Mouse (Mus musculus) cerebellum, adult 9-11 months (tissue): ENCODE results near the gene Otub1.

Source experiments
- DNase-seq: peaks from one replicate; pipeline ENCODE4 v3.0.0; 2022

The Otub1 gene

DNA sequence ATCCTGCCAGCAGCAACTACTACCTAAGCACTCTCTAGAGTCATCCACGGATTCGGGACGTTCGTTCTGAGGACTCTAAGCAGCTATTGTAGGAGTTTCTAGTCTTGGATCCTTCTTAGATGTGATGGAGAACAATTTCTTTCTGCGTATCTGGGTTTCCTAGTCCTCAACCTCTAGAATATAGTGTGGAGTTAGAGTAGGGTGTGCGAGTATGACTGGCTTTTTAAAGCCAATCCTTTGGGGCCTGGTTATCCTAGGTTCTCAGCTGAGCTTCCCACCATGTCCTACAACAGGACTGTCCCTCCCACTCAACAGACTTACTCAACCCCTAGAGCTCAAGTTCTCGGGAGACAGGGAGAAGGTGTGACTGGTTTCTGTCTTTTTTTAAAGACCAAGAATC, 790 bp downstream of the Otub1 start:
- DNase-seq, result no peak

DNA sequence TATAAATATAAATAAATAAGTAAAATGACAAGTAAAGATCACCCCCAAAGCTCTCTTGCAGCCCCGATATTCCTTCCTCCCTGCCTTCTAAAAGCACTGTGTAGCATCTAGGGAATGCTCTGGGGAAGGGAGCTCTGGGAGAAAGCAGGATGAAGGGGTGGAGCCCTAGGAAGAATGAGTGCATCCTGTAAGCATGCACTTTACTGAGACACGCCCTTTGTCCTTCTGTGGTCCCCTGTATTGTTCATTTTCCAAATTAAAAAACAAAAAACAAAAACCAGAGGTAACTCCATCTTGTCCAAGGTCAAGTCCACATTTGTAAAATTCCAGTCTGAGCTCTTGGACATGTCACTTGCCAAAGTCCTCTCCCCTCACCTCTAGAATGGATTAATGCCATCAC, 1.2 kb downstream of the Otub1 start:
- no peak for DNase-seq

DNA sequence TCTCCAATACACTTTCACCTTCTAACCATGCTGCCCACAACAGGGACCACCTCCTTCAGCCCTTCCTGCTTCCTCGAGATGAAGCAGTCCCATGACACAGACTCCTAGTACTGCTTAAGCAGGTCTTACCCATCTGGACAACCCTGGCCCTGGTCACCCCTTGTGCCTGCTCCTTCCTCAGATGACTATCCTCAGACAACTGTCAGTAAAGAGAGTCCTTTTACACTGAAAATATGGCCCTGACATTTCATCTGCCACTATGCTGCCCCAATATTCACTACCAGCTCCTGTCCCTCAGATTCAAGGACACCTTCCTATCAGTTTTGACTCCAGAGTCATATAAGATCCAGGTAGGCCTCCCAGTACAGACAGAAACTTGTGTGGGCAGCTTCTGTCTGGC, 5.7 kb downstream of the Otub1 start:
- no peak for DNase-seq

DNA sequence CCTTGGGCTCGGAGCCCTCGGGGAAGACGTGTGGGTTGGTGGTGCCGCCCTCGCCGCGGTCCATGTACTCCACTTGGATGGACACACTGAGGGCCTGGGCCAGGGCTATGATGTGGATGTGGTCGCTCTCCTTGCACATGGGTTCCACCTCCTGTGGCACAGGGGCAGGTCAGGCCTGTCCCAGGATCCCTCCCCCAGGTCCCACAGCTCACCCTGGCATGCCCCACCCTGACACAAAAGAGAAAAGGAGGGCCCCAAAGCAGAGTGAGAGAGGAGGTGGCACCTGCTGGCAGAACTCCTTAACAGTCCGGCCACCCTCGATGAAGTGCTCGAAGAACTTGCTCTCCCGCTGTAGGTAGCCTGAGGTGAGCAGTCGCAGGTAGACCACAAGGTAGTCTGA, 7.0 kb downstream of the Otub1 start:
- no peak for DNase-seq

DNA sequence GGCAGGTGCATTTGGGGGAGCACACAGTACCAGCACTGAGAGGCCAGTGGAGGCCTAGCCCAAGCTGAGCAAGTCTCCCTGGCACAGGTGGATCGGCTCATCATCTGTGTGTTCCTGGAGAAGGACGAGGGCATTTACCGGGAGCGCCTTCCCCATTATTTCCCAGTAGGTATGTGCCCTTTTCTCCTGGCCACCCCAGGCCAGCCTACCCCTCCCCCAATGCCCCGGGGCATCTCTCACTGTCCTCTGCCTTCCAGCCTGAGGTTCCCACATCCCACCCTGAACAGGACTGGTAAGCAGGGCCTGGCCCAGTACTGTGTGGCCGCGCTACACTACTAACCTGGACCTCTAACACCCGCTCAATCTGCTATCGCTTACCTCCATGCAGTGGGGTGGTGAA, 8.7 kb downstream of the Otub1 start:
- no peak for DNase-seq

DNA sequence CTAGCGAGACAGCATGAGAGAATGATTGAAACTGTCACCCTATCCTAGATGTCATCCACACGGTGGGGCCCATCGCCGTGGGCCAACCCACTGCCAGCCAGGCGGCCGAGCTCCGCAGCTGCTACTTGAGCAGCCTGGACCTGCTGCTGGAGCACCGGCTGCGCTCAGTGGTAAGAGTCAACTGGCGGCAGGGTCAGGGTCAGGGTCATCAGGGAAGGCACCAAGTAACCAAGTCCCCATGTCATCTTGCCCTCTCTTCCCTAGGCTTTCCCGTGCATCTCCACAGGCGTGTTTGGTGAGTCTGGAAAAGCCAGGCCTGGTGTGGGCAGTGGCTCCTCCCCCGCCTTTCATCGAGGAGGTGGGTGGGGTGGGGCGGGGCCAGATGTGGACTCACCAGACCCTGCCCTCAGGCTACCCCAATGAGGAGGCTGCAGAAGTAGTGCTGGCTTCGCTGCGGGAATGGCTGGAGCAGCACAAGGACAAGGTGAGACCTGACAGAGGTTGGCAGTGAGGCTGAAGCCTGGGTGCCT, 9.3 kb downstream of the Otub1 start:
- peak; percentile 46 for DNase-seq

DNA sequence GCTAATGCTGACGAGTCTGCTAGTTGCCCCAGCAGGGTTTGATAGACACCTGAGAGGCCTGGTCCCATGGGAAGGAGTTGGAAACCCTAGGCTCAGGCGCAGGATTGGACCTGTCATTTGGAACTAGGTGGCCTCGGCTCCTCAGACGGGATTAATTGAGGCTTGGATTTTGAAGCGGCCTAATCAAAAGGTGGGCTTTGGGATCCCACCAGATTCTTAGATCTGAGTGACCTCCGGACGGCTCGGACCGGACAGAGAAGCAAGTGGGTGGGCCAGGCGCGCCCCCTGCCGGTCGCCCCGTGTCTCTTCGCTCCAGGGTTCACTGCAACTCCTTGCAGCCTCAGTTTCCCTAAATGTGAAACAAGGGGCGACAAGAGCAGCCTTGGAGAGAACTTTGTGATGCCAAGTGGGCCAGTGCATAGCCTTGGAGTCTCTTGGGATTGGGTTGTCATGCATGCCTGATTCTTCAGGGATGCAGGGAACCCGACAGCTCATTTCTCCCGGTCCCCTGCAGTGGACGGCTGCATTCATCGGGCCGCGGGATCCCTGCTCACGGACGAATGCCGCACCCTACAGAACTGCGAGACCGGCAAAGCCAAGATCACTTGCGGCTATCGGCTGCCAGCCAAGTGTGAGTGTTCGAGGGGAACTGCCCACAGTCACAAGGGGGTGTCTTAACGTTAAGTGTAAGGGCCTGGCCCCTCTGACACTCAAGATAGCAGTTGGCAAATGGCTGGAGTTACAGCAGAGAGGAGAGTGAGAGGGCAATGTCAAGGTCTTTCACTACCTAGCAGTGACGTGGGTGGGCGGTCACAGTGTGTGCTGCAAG, 10.0 kb downstream of the Otub1 start:
- DNase-seq, result peak; percentile 70

DNA sequence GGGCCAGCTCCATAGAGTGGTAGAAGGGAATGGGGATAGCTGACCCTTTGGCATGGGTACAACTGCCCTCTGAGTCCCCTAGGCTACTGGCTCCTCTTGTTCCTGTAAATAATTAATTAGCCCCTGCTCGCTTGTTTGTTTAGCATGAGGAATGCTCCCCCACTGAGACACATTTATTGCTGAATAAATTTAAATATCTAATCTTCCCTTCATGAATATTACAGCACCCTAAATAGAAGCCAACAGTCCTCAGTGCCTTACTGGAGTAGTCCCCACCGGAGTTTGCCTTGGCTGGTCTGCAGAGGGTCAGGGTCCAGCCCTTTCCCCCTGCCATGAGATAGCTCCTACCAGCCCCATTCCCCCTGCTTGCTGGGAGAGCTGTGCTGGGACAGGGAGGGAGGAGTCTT, 13.6 kb downstream of the Otub1 start:
- no peak for DNase-seq

DNA sequence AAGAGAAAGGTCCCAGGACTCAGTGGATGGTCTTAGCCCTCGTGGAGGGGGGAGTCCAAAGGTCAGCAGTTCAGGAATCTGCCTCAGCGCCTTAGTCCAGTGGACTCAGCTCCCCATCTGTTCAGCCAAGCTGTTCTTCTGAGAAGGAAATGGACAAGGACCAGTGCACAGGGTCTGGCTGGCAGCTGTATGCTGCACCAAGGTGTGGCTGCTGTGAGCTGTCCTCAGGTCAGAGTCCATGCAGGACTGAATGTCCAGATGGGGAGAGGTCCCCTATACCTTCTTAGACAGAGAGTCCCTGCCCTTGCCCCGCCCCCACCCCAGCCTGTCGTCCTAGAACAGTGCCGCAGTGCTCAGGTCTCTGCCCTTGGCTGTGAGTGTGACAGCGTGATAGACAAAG, 14.5 kb downstream of the Otub1 start:
- no peak for DNase-seq

DNA sequence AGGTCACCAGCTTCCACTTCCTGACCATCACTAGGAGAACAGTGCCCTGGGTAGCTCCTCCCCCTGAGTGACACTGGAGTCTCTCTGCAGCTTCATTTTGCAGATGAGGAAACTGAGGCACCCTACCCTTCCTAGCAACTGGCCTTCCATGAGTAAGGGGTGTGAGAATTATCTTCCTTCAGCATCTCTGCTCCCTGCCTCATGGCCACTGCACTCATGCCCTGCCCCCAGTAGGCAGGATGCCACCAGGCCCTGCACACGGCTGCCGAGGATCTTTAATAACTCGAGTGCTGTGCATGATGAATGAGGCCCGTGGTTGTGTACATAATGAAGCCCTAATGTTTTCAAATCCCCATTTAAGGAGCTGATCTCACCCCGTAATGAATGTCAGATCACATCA, 15.1 kb downstream of the Otub1 start:
- DNase-seq, result no peak

DNA sequence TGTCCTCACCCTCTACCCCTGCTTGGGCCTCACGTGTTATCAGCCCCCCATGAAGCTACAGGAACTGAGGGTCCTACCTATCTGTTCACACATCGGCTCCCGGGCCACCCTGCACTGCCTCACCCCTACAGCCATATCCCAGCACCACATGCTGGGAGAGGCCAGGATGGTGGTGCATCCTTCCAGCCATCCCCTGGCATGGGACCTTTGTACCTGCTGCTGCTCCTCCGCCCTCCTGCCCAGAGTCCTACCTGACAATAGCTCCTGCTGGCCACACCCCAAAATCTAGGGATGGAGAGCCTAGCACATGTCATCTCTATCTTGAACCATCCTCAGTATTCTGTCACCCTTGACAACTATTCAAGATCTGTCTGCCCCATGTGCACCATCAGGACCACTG, 17.1 kb downstream of the Otub1 start:
- DNase-seq, result no peak

DNA sequence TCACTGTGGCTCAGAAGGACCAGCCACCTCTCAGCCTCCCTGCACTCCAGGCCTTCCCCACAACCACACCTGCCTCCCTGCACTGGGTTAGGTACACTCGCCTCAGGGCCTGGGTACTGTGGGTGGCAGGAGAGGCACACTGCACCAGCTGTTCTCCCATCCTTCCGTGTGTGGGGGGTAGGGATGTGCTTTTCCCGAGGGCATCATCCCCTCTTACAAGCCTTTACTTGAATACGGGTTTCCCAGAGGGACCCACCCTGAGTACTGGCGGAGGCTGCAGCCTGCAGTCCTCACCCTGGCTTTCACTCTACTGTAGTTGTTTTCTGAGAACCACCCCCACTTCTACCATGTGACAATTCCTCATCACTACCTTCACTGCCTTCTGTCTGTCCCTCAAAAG, 19.0 kb downstream of the Otub1 start:
- no peak for DNase-seq

DNA sequence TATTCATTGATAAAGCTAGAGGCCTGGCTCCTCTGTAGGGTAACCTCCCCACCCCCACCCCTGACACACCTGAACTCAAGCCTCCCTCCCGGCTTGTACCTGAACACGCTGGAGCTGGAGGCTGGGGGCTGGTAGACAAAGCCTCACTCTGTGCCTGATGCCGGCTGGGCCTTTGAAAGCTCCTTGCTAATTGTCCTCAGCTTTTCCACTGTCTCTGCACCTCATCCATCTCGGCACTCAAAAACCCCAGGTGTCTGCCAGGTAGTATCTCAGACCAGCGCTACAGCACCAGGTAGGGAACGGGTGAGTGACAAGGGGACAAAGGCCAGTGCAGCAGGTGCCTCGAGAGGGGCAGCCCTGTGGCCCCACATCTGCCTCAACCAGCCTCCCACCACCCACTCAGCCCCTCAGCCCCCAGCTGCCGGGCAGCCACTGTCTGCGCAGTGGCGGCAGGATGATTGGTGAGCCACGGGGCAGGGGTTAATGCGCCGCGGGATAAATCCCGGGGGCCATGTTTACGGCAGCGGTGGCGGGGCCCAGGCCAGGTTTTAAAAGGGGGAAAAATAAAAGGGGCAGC, 20.3 kb downstream of the Otub1 start:
- DNase-seq, result no peak

DNA sequence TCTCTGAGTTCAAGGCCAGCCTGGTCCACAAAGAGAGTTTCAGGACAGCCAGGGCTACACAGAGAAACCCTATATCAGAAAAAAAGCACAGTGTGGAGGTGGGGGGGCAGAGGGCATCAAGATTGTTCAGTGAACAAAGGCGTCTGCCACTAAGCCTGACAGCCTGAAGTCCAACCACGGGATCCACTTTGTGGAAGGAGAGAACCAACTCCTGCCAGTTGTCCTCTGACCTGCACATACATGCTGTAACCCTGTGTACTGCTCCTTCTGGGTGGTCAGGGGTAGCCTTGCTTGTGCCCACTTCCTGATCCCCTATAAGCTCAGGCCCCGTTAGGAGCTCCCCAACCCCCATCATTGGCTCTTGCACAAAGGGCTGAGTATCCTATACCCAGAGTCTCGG, 21.1 kb downstream of the Otub1 start:
- no peak for DNase-seq

DNA sequence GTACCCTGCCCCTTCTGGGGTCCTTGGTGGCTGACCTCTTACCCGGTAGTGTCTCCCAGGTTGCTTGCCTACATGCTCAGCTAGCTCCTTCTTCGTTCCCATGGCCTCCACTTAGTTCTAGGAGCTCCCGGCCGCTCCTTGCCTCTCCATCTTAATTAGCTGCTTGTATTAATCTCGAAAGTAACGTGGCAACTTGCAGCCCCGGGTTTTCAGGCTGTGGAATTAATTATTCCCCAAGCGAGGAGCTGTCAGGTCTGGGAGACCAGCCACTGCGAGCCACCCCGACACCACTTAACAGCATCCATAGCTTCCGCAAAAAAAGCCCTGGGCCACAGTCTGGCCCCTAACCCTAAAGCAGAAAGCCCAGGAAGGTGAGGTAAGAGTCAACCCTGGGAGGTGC, 22.7 kb downstream of the Otub1 start:
- no peak for DNase-seq

DNA sequence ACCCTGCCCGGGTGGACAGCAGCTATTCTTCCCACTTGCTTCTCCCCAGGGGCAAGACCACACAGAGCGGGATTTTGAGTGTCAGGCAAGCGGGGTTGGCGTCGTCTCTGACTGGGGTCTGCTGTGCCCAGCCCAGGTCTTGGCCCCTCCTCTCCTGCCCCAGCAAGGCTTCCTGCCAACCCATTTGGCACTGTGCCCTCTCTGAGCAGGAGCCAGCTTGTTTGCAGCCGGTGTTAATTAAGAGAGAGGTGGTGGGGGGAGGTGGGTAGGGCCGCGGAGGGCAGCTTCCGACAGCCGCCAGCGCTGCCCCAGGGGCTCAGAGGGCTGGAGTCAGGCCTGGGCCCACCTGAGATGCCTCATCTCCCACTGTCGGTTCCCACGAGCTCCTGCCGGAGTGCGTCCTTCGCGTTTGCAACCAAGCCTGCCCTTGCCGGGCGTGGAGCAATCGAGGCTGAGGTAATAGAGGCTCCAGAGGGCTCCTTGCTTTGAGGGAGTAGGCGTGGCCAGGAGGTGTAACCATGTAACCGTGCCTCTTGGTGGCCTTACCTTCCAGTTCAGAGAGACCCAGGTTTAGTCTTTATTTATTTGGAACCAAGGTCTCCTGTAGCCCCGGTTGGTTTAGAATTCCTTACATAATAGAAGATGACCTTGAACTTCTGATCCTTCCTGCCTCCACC, 23.7 kb downstream of the Otub1 start:
- peak; percentile 78 for DNase-seq

DNA sequence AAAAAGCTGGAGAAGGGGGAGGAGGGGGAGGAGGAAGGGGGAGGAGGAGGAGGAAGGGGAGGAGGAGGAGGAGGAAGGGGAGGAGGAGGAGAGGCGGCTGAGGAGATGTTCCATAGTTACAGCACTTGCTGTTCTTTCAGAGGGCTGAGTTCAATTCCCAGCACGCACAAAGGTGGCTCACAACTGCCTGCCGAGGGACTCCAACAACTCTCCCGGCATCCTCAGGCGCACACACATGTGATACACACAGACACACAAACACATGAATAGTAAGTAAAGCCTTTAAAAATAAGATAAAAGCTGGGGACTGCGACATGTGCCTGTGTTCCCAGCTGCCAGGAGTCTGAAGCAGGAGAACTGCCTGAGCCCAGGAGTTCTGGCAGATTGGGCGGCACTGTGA, 24.6 kb downstream of the Otub1 start:
- DNase-seq, result no peak

DNA sequence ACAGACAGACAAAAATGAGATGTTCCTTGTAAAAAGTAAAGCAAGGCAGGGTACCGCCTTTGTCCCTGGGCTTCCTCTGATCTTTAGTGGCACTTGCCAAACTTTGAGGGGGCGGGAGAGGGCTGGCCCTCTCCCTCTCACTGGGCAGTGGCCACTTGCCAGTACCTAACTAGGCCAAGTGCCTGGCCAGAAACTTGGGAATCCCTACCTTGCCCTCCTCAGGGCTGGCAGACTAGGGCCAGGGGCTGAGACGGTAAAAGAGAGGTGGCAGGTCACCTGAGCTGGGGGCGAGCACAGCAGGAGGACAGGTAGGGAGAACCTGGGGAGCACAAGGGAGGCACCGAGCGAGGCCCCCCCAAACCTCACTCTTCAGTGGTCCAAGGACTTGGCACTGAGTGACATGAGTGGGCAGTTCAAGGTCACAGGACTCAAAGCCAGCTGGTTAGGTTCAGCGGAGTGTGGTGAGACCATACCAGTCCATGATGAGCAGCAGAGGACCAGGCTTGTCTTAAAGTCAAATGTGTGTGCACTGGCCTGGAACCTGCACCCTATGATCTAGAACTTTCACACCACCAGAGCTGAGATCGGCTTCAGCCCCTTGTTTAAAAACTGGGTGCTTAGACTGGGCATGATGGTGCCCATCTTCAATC, 25.2 kb downstream of the Otub1 start:
- DNase-seq, result peak; percentile 65

DNA sequence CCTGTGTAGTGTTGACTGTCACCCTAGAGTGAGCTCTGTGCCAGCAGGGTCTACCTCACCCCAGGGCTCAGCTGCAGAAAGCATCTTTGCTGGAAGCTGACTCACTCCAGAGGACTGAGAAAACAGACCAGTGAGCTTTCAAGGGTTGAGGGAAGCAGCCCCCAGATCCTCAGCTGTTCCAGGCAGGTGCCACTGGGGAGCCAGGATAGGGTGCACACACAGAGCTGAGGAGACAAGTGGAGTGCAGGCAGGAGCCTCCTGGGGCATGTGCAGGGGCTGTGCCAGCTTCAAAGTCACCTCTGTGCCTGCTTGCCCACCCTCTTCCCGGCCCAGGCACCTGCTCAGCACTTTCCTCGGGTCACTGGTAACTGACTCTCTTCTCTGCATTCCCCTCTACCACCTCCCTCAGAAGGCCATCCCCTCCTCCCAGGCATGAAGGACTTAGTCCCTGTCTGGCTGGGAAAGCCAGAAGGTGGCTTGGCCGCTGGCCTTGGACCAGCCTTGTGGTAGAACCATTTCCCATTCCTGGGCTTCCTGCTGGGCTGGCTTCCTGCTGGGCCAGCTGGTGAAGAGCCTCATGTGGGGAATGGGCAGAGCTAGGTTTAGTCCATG, 27.2 kb downstream of the Otub1 start:
- peak; percentile 83 for DNase-seq

DNA sequence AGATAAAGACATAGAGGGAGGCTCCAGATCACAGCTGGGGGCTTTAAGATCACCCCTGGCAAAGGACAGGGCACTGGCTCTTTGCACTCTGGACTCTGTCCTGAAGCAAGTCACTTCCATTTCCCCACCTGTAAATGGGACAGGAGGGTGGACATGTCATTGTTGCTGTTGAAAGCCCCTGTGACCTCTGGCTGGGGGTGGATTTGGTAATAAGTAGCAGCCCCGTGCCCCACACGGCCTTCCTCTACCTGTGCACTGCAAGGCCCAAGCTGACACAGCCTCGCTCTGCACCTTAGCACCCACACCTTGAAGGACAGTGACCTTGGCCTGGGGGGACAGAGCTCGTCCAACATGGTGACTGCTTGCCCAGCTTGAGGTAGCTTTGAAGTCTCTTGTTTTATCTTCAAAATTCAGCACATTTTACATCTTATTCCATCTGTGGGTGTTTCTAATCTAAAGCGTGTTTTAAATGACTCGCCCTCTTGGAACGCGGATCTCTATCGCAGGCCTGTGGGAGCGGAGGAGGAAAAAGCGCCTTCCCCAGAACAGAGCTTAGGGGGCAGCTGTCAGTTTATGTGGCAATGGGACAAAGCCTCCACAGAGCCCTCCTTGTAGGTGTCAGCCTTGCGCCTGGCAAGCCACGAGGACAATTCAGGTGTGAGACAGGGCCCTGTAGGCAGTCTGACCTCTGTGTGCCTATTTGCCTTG, 28.2 kb downstream of the Otub1 start:
- DNase-seq, result no peak

DNA sequence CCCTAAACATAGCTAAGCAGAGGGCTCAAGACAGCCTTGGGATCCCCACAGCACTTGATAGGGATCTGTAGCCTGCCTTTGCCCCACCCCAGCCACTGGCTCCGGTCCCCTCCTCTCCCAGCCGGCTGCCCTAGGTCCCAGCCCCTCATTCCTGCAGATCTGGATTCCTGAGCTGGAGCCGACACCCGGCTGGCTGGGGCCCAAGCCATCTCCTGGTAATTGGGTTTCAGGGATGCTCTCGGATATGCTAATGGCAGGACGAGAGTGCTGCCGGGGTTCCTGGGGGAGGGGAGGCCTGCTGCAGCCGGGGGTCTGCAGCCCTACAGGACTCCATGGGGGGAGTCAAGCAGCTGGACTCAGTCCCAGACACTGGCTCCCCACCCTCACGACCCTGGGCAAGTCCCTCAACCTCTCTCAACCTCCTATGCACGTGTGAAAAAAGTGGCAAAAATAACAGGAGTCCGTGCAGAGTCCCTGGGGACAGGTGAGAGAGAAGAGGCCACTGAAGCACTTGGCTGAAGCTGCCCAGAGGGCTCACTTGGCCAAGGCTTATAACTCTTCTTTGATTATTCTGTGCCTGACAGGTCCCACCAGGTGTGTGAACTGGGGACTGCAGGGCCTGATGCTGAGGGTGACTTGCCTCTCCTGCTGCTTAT, 29.9 kb downstream of the Otub1 start:
- DNase-seq, result no peak
